15 mouse cellular contexts compared by ENCODE assay signal in genomic region chr6:52517272-52517671, GRCm38 (mm10).
"Had no signal": no experiment of that assay in that cellular context is flagged by ENCODE, and none has a peak within 500 bp of the region (broad histone marks: within the 10 kb centered on the region; RNA-seq: fewer than 3 reads in every experiment).

No protein-coding gene starts in this region.

- H3K9ac ChIP-seq: neural tube, embryonic 12.5 days; stomach, embryonic 15.5 days had no signal

- H3K4me3 ChIP-seq: neural tube, embryonic 12.5 days; stomach, embryonic 15.5 days had no signal

- DNase-seq: retina, postnatal 1 day; right cerebral cortex, adult 18-20 months; right cerebral cortex, postnatal 14 days; right cerebral cortex, postnatal 25 days; right cerebral cortex, postnatal 4 days; spleen, adult 18-20 months; thymus, adult 18-20 months; thymus, adult 2 months; thymus, postnatal 14 days; thymus, postnatal 25 days; thymus, postnatal 36 days; thymus, postnatal 4 days had no signal

- H3K36me3 ChIP-seq: neural tube, embryonic 12.5 days; stomach, embryonic 15.5 days had no signal

- H3K4me1 ChIP-seq: stomach, embryonic 15.5 days had no signal

- H3K9me3 ChIP-seq: neural tube, embryonic 12.5 days; stomach, embryonic 15.5 days had no signal

- H3K27ac ChIP-seq: neural tube, embryonic 12.5 days; stomach, embryonic 15.5 days; stomach, postnatal 0 days had no signal

- H3K4me2 ChIP-seq: neural tube, embryonic 12.5 days; stomach, embryonic 15.5 days had no signal

- H3K27me3 ChIP-seq: neural tube, embryonic 12.5 days; stomach, embryonic 15.5 days had no signal
